Mouse (Mus musculus) embryonic facial prominence, embryonic 12.5 days (tissue): ENCODE measurements at regions not wholly inside any gene's neighbourhood (a gene's known extent, or its start where the extent isn't known, plus 50 kb on each side); places are given as distances from the start of the nearest gene placed in this dataset.

ENCODE experiments used
- ATAC-seq: fragments of 200-750 bp; cut with Nextera tagmentation; 2 replicates; pipeline ENCODE4 v1.8.0; 2017; ENCODE audit not compliant: insufficient number of reproducible peaks, insufficient read depth, low FRiP score, low TSS enrichment
- H3K27ac ChIP-seq: fragments of 300-500 bp; sonication (generic); 2 replicates; pipeline ENCODE4 v1.5.1; 2016; ENCODE audit warnings: mild to moderate bottlenecking
- H3K27me3 ChIP-seq: fragments of 300-500 bp; sonication (generic); 2 replicates; pipeline ENCODE4 v1.6.1; 2016; ENCODE audit warnings: mild to moderate bottlenecking, moderate library complexity
- H3K36me3 ChIP-seq: fragments of 300-500 bp; sonication (generic); 2 replicates; pipeline ENCODE4 v1.6.1; 2016; ENCODE audit warnings: mild to moderate bottlenecking
- H3K4me1 ChIP-seq: fragments of 300-500 bp; sonication (generic); 2 replicates; pipeline ENCODE4 v1.6.1; 2016
- H3K4me2 ChIP-seq: fragments of 300-500 bp; sonication (generic); replicated peaks from 2 replicates; pipeline ENCODE4 v1.6.1; 2016; ENCODE audit warnings: mild to moderate bottlenecking, moderate library complexity
- H3K4me3 ChIP-seq: fragments of 300-500 bp; sonication (generic); 2 replicates; pipeline ENCODE4 v1.5.1; 2016; ENCODE audit warnings: mild to moderate bottlenecking
- H3K9ac ChIP-seq: fragments of 300-500 bp; sonication (generic); 2 replicates; pipeline ENCODE4 v1.6.1; 2016; ENCODE audit warnings: mild to moderate bottlenecking, moderate library complexity
- H3K9me3 ChIP-seq: fragments of 300-500 bp; sonication (generic); 2 replicates; pipeline ENCODE4 v1.6.1; 2016; ENCODE audit warnings: mild to moderate bottlenecking, moderate library complexity
- WGBS: fragments of 180-500 bp; shearing (Covaris S2); methylation state at CpG from one replicate; pipeline ENCODE4 v1.1.7; 2016; 5-methylcytosine and 5-hydroxymethylcytosine counted together

GRCm38 (mm10) chr1:79379736-79380135 lies 60.2 kb downstream of the Scg2 start:
- Histone ChIP-seq H3K4me1 (no peaks in the 10 kb centered on the region), H3K4me3 (no peak overlapping the region), H3K36me3 (no peaks in the 10 kb centered on the region), H3K4me2 (no peak overlapping the region), H3K27me3 (no peaks in the 10 kb centered on the region), H3K27ac (no peak overlapping the region), H3K9ac (no peak overlapping the region), H3K9me3 (no peaks in the 10 kb centered on the region)
- 89% methylated on average over 5 of the region's 5 CpGs for WGBS
- ATAC-seq, result no peak

GRCm38 (mm10) chr1:79374811-79375210 lies 65.1 kb downstream of the Scg2 start:
- no peak for ATAC-seq
- no peaks in the 10 kb centered on the region for H3K4me1 ChIP-seq
- no peak overlapping the region for H3K9ac ChIP-seq
- no peaks in the 10 kb centered on the region for H3K9me3 ChIP-seq
- no peak overlapping the region for H3K4me2 ChIP-seq
- H3K4me3 ChIP-seq, result no peak overlapping the region
- H3K27me3 ChIP-seq, result no peaks in the 10 kb centered on the region
- H3K36me3 ChIP-seq, result no peaks in the 10 kb centered on the region
- WGBS, result 69% methylated on average over 3 of the region's 3 CpGs
- no peak overlapping the region for H3K27ac ChIP-seq

- WGBS, result 80% methylated on average over 2 of the region's 2 CpGs
- no peak overlapping the region for H3K27ac ChIP-seq
- H3K9ac ChIP-seq, result no peak overlapping the region
- no peaks in the 10 kb centered on the region for H3K27me3 ChIP-seq
- no peaks in the 10 kb centered on the region for H3K36me3 ChIP-seq
- H3K4me2 ChIP-seq, result no peak overlapping the region
- no peak overlapping the region for H3K4me3 ChIP-seq
- H3K9me3 ChIP-seq, result no peaks in the 10 kb centered on the region
- no peaks in the 10 kb centered on the region for H3K4me1 ChIP-seq
- no peak for ATAC-seq
Measured at GRCm38 (mm10) chr1:79357291-79358045, 82.5 kb downstream of the Scg2 start.

DNA sequence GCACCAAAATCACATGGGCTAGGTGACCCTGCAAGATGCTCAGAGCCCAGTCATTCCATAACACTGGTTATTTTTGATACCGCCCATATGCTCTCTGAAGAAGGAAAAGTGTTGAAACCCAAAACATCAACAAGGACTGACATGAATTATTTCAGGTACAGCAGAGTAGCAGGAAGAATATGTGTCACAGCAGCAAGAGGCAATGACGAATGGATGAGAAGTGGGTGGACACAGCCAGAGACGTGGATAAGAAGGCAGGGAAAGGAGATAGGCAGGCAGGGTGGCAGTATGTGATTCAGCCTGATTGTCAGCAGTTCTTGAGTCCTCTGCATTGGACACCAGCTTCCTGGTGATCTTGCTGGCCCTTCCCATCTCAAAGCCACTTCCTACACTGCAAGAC lies 93.4 kb downstream of the Scg2 start:
- H3K9ac ChIP-seq, result no peak overlapping the region
- no peaks in the 10 kb centered on the region for H3K27me3 ChIP-seq
- no peak overlapping the region for H3K4me2 ChIP-seq
- no peak for ATAC-seq
- H3K36me3 ChIP-seq, result no peaks in the 10 kb centered on the region
- H3K9me3 ChIP-seq, result no peaks in the 10 kb centered on the region
- H3K4me1 ChIP-seq, result no peaks in the 10 kb centered on the region
- 76% methylated on average over 3 of the region's 3 CpGs for WGBS
- no peak overlapping the region for H3K4me3 ChIP-seq
- no peak overlapping the region for H3K27ac ChIP-seq

- H3K4me2 ChIP-seq, result no peak overlapping the region
- no peaks in the 10 kb centered on the region for H3K9me3 ChIP-seq
- H3K4me3 ChIP-seq, result no peak overlapping the region
- H3K36me3 ChIP-seq, result no peaks in the 10 kb centered on the region
- no peaks in the 10 kb centered on the region for H3K4me1 ChIP-seq
- ATAC-seq, result no peak
- H3K9ac ChIP-seq, result no peak overlapping the region
- WGBS, result 79% methylated on average over 7 of the region's 7 CpGs
- H3K27ac ChIP-seq, result no peak overlapping the region
- no peaks in the 10 kb centered on the region for H3K27me3 ChIP-seq
Measured at GRCm38 (mm10) chr1:79335480-79336114, 104.3 kb downstream of the Scg2 start.

DNA sequence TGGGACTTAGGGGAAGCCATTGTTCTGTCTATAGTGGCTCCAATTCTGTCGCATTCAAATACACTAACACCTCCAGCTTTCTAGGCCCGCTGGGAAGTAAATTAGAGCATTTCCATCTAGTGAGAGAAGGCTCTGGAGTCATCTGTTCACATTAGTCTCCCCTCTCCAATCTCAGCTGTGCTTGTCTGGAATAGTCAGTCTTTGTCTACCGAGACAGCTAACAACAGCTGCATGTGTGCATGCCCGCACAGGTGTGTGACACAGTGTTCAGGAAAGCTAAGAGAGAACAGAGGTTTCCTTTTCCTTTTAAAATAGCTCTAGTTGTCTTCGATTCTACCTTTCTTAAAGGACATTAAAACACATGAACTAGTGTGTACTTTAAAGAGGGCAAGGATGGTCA lies 122.7 kb downstream of the Scg2 start:
- H3K36me3 ChIP-seq, result no peaks in the 10 kb centered on the region
- H3K4me1 ChIP-seq, result peaks cover 8% of the 10 kb centered on the region; the same call in 1 of the 2 replicates
- no peak overlapping the region for H3K4me2 ChIP-seq
- H3K27ac ChIP-seq, result no peak overlapping the region
- no peak overlapping the region for H3K9ac ChIP-seq
- no peaks in the 10 kb centered on the region for H3K27me3 ChIP-seq
- ATAC-seq, result no peak
- 62% methylated on average over 5 of the region's 5 CpGs for WGBS
- no peak overlapping the region for H3K4me3 ChIP-seq
- H3K9me3 ChIP-seq, result no peaks in the 10 kb centered on the region

DNA sequence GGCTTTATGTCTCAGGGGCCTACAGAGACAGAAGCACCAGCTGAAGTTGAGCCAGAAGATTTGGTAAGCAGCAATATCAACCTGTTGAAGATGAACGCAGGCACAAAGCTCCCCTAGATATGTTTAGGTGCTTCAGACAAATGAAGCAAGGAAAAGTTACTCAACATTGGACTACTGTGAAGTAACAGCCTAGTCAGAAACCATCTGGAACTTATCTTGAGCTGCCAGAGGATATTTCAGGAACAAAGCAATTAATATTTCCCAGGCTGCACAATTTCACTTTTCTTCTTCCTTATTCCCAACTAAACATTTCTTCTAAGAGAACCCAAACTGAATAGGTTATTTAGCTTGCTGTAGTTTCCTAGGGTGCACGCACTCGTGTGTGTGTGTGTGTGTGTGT lies 125.1 kb downstream of the Scg2 start:
- no peak for ATAC-seq
- 56% methylated on average over 3 of the region's 3 CpGs for WGBS

GRCm38 (mm10) chr1:79312153-79312552 lies 127.8 kb downstream of the Scg2 start:
- 85% methylated on average over 5 of the region's 5 CpGs for WGBS

More for the DNA sequence above, 125.1 kb downstream of the Scg2 start:
- H3K9me3 ChIP-seq, result no peaks in the 10 kb centered on the region
- no peaks in the 10 kb centered on the region for H3K27me3 ChIP-seq
- H3K4me3 ChIP-seq, result no peak overlapping the region
- no peak overlapping the region for H3K4me2 ChIP-seq
- H3K4me1 ChIP-seq, result peaks cover 8% of the 10 kb centered on the region; the same call in 1 of the 2 replicates
- 0 out of 2 replicates have a peak overlapping the region, but pooled peaks have one; percentile 30 for H3K27ac ChIP-seq
- no peak overlapping the region for H3K9ac ChIP-seq
- no peaks in the 10 kb centered on the region for H3K36me3 ChIP-seq

GRCm38 (mm10) chr1:79303602-79304001 lies 136.3 kb downstream of the Scg2 start:
- Histone ChIP-seq H3K4me1 (no peaks in the 10 kb centered on the region), H3K9me3 (no peaks in the 10 kb centered on the region), H3K27me3 (no peaks in the 10 kb centered on the region), H3K36me3 (no peaks in the 10 kb centered on the region), H3K4me3 (no peak overlapping the region), H3K9ac (no peak overlapping the region), H3K27ac (no peak overlapping the region), H3K4me2 (no peak overlapping the region)
- 68% methylated on average over 2 of the region's 2 CpGs for WGBS
- no peak for ATAC-seq

More at GRCm38 (mm10) chr1:79312153-79312552, 127.8 kb downstream of the Scg2 start:
- H3K4me2 ChIP-seq, result no peak overlapping the region
- H3K4me1 ChIP-seq, result peaks cover 8% of the 10 kb centered on the region; the same call in 1 of the 2 replicates
- no peaks in the 10 kb centered on the region for H3K27me3 ChIP-seq
- H3K36me3 ChIP-seq, result no peaks in the 10 kb centered on the region
- ATAC-seq, result no peak
- H3K4me3 ChIP-seq, result no peak overlapping the region
- H3K9ac ChIP-seq, result no peak overlapping the region
- no peaks in the 10 kb centered on the region for H3K9me3 ChIP-seq
- no peak overlapping the region for H3K27ac ChIP-seq

DNA sequence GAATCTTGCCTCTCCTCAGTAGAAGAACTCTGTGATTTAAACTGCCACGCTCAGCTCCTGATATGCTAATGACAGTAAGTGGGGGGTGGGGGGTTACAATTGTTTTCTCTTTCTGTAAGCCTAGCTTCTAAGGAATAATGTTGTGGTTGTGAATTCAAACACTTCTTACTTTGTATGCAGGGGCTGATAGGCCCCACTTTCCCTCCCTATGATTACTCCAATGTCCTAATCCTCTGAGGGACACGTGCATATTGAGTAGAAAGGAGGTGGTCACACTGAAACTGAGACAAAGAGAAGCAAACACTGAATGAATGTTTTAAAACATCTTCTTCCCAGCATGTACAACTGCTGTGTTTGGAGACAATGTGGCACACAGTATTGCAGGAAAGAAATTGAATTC lies 140.3 kb downstream of the Scg2 start:
- Histone ChIP-seq H3K4me1 (no peaks in the 10 kb centered on the region), H3K4me3 (no peak overlapping the region), H3K4me2 (no peak overlapping the region), H3K27me3 (no peaks in the 10 kb centered on the region), H3K9ac (no peak overlapping the region), H3K27ac (no peak overlapping the region), H3K36me3 (no peaks in the 10 kb centered on the region), H3K9me3 (no peaks in the 10 kb centered on the region)
- no peak for ATAC-seq
- WGBS, result 23% methylated on average over 2 of the region's 2 CpGs

DNA sequence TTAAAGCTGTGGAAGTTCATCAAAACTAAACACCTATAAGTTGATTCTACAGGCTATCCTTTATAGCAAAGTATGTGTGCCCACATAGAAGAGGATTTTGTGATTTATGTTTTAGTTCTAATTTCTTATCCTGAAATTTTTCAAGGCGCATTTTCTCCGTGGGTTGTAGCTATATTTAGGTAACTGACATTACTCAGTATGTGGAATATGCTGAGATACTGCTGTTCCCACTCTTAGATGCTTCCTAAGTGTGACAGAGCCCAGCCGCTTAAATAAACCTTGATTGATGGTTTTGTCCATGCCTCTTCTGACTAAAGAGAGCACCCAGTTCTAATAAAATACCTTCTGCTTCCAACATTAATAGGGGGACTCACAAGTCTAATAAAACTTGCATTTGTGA lies 180.2 kb downstream of the Scg2 start:
- Histone ChIP-seq H3K9ac (no peak overlapping the region), H3K4me2 (no peak overlapping the region), H3K9me3 (no peaks in the 10 kb centered on the region), H3K4me3 (no peak overlapping the region), H3K27me3 (no peaks in the 10 kb centered on the region), H3K4me1 (no peaks in the 10 kb centered on the region), H3K27ac (no peak overlapping the region), H3K36me3 (no peaks in the 10 kb centered on the region)
- WGBS, result 75% methylated on average over 3 of the region's 3 CpGs
- no peak for ATAC-seq

GRCm38 (mm10) chr1:79212970-79213369 lies 226.9 kb downstream of the Scg2 start:
- Histone ChIP-seq H3K9ac (no peak overlapping the region), H3K4me2 (no peak overlapping the region), H3K27ac (no peak overlapping the region), H3K4me3 (no peak overlapping the region), H3K9me3 (no peaks in the 10 kb centered on the region), H3K27me3 (no peaks in the 10 kb centered on the region), H3K4me1 (no peaks in the 10 kb centered on the region), H3K36me3 (no peaks in the 10 kb centered on the region)
- 86% methylated on average over 4 of the region's 4 CpGs for WGBS
- ATAC-seq, result no peak
